Mouse (Mus musculus) E14TG2a.4 (cell line): ENCODE measurements around the gene Gpr146.

Experiments used
- CTCF ChIP-seq: conservative IDR thresholded peaks from 2 replicates; pipeline ENCODE4 v1.5.1; 2014; ENCODE audit warnings: low read length
- NANOG ChIP-seq: IDR thresholded peaks from 2 replicates; pipeline ENCODE4 v1.6.1; 2014; ENCODE audit warnings: borderline replicate concordance, low read length, mixed read lengths
- POU5F1 ChIP-seq: IDR thresholded peaks from 2 replicates; pipeline ENCODE4 v1.6.1; 2014; ENCODE audit warnings: low read length, borderline replicate concordance

DNA sequence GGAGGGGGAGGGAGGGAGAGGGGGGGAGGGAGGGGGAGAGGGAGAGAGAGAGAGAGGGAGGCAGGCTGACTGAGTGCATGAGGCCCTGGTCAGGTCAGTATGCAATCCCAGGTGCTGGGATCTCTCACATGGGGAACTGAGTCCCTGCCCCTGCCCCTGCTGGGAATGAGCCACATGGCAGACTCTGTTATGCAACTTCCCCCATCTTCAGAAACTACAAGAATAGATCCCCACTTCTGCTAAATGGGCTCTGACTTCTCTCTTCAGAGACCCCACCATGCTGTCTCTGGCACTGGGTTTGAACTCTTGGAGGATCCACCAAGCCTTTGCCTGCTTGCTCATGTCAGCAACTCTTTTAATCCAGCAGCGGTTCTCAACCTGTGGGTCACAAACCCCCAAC, 11.7 kb upstream of the Gpr146 start:
- TF ChIP-seq CTCF (no peak), NANOG (no peak), POU5F1 (no peak)
